Mouse (Mus musculus): ENCODE measurements around the gene Ccnd3. TPM values are rescaled to one million over a fixed set of nuclear protein-coding genes. Genes with fewer than 3 reads are reported as not detected.
A peak's percentile ranks its signal among the peaks of the same experiment; 100 is the strongest.

Ccnd3 gene
- polyA plus RNA-seq, 1 experiment from 2014 or later: 394 TPM

- peak overlapping the region; percentile 17 for H3K4me3 ChIP-seq (replicated peaks)
- no peaks in the 10 kb centered on the region for H3K36me3 ChIP-seq
- H3K27me3 ChIP-seq (replicated peaks): 0 out of 2 replicates have a peak, but pooled peaks cover 3% of the 10 kb centered on the region
- ATAC-seq: no peak
- no peaks in the 10 kb centered on the region for H3K9me3 ChIP-seq
- H3K4me2 ChIP-seq (replicated peaks): peak overlapping the region; percentile 47
- WGBS: 25% methylated on average over 34 of the region's 34 CpGs
- no peak overlapping the region for H3K27ac ChIP-seq
- H3K9ac ChIP-seq: no peak overlapping the region
- peaks cover 55% of the 10 kb centered on the region for H3K4me1 ChIP-seq (replicated peaks)
Measured at GRCm38 (mm10) chr17:47468466-47468865, 36.4 kb upstream of the Ccnd3 start.

DNA sequence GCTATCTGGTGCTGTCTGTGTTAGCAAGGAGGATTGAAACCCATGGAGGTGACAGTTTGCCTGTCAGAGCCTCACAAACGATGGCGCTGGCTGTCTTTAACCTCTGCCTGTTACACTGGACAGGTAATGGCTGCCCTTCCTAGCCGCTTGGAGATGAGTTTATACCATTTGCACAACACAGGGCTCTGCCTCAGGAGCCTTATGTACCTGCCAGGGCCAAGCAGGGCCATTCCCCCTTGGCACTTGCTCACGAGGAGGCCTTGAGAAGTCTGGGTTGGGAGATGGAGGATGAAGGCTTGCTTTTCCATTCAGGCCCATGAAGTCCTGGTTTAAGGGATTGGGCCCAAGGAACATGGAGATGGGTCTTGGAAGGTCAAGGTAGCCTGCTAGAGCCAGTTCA is 35.2 kb upstream of the Ccnd3 start:
- H3K36me3 ChIP-seq: no peaks in the 10 kb centered on the region
- peaks cover 51% of the 10 kb centered on the region for H3K4me1 ChIP-seq (replicated peaks)
- ATAC-seq: no peak
- no peak overlapping the region for H3K4me3 ChIP-seq (replicated peaks)
- no peak overlapping the region for H3K4me2 ChIP-seq (replicated peaks)
- no peak overlapping the region for H3K9ac ChIP-seq
- no peaks in the 10 kb centered on the region for H3K9me3 ChIP-seq
- H3K27ac ChIP-seq: no peak overlapping the region
- WGBS: 90% methylated on average over 4 of the region's 4 CpGs
- 0 out of 2 replicates have a peak, but pooled peaks cover 3% of the 10 kb centered on the region for H3K27me3 ChIP-seq (replicated peaks)

DNA sequence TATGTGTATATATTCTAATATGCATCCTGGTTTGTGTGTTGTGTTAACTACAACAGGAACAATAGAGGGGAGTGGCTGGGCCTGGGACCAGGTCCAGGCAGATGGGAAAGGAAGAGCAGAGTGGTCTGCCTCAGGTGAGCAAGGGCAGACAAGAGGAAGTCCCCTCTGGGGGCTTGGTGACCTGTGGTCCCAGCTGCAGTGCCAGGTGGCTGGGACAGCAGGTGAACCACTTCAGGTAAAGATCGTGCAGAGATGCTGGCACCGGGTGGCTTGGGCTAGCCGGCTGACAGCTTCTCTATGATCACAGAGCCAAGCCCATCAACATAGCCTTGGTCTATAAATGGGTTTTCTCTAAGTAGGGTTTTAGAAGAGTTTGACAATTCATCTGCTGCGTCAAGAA is 34.7 kb upstream of the Ccnd3 start:
- 0 out of 2 replicates have a peak, but pooled peaks cover 3% of the 10 kb centered on the region for H3K27me3 ChIP-seq (replicated peaks)
- H3K4me2 ChIP-seq (replicated peaks): no peak overlapping the region
- H3K4me1 ChIP-seq (replicated peaks): peaks cover 46% of the 10 kb centered on the region
- H3K36me3 ChIP-seq: no peaks in the 10 kb centered on the region
- no peak overlapping the region for H3K9ac ChIP-seq
- WGBS: 86% methylated on average over 4 of the region's 4 CpGs
- 0 out of 2 replicates have a peak overlapping the region, but pooled peaks have one; percentile 15 for H3K27ac ChIP-seq
- no peak for ATAC-seq
- no peak overlapping the region for H3K4me3 ChIP-seq (replicated peaks)
- no peaks in the 10 kb centered on the region for H3K9me3 ChIP-seq

- Histone ChIP-seq H3K27ac (peak overlapping the region; percentile 62), H3K4me3 (replicated peaks) (no peak overlapping the region), H3K4me1 (replicated peaks) (peaks cover 43% of the 10 kb centered on the region), H3K9ac (no peak overlapping the region), H3K36me3 (no peaks in the 10 kb centered on the region), H3K4me2 (replicated peaks) (no peak overlapping the region), H3K9me3 (no peaks in the 10 kb centered on the region), H3K27me3 (replicated peaks) (0 out of 2 replicates have a peak, but pooled peaks cover 3% of the 10 kb centered on the region)
- 56% methylated on average over 5 of the region's 5 CpGs for WGBS
- ATAC-seq: no peak
Measured at GRCm38 (mm10) chr17:47470686-47471085, 34.2 kb upstream of the Ccnd3 start.

DNA sequence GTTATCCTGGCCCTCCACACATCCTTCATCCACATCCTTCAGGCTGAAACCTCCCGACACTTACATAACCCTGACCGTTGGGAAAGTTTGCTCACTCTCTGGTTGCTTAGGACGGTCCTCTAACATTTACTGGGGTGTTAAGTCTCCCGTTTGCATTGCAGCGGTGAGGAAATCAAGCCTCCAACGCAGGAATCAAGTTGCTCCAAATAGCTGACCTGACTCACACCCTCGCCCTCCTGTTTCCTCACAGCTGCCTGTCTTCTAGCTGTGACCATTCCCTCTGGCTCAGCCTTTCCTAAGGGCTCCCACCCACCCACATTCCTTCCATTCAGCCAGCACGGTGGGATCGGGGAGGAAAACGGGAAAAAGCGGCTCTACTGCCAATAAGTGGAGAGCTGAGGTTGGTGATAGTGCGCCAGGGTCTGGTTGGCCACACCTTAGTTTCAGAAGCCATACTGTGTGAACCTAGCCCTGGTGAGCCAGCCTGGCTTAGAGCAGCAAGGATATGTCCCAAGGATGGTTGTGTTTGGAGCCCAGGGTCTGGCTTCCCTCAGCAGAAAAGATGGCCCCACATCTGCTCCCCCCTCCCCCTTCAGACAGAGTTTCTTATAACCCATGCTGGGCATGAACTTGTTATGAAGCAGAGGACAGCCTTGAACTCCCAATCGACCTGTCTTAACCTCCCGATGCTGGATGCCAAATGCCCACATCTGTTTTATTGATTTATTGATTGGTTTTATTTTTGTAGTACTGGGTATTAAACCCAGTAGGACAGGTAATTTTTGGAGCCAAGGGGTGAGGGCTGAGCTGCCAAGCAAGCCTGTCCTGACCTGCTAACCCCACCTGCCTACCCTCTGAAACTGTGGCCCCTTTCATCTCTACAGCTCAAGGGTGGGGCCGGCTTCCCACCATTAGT is 32.2 kb upstream of the Ccnd3 start:
- Histone ChIP-seq H3K36me3 (no peaks in the 10 kb centered on the region), H3K27ac (no peak overlapping the region), H3K4me1 (replicated peaks) (peaks cover 33% of the 10 kb centered on the region), H3K4me3 (replicated peaks) (no peak overlapping the region), H3K27me3 (replicated peaks) (0 out of 2 replicates have a peak, but pooled peaks cover 1% of the 10 kb centered on the region), H3K4me2 (replicated peaks) (no peak overlapping the region), H3K9me3 (no peaks in the 10 kb centered on the region), H3K9ac (no peak overlapping the region)
- peak; percentile 21; the same call in 1 of the 2 replicates for ATAC-seq
- WGBS: 34% methylated on average over 15 of the region's 15 CpGs

- Histone ChIP-seq H3K4me2 (replicated peaks) (no peak overlapping the region), H3K9me3 (no peaks in the 10 kb centered on the region), H3K36me3 (no peaks in the 10 kb centered on the region), H3K4me3 (replicated peaks) (no peak overlapping the region), H3K9ac (no peak overlapping the region), H3K27me3 (replicated peaks) (no peaks in the 10 kb centered on the region), H3K27ac (no peak overlapping the region), H3K4me1 (replicated peaks) (peaks cover 25% of the 10 kb centered on the region)
- WGBS: 11% methylated on average over 8 of the region's 8 CpGs
- peak; percentile 15; the same call in 1 of the 2 replicates for ATAC-seq
Measured at GRCm38 (mm10) chr17:47473434-47473974, 31.3 kb upstream of the Ccnd3 start.

GRCm38 (mm10) chr17:47474250-47474649 is 30.6 kb upstream of the Ccnd3 start:
- Histone ChIP-seq H3K9ac (no peak overlapping the region), H3K9me3 (no peaks in the 10 kb centered on the region), H3K4me2 (replicated peaks) (no peak overlapping the region), H3K4me1 (replicated peaks) (peaks cover 23% of the 10 kb centered on the region), H3K4me3 (replicated peaks) (no peak overlapping the region), H3K36me3 (no peaks in the 10 kb centered on the region), H3K27ac (no peak overlapping the region), H3K27me3 (replicated peaks) (no peaks in the 10 kb centered on the region)
- no peak for ATAC-seq
- WGBS: 63% methylated on average over 4 of the region's 4 CpGs

DNA sequence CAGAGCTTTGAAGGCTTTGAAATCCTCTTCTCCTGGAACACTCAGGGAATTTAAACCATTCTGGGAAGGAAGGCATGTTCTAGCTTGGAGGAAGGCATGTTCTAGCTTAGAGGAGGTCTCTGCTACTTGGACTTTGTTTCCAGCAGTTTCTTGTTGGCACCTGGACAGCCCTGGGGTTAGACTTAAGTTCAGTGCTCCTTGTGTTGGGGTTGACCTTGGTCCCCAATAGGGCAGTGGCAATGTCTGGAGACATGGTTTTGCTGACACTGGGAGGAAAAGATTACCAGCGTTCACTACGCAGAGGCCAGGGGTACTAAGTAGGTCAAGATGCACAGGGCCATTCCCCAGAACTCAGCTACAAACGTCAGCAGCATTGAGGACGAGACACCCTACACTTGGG is 29.7 kb upstream of the Ccnd3 start:
- peaks cover 21% of the 10 kb centered on the region for H3K4me1 ChIP-seq (replicated peaks)
- H3K4me2 ChIP-seq (replicated peaks): no peak overlapping the region
- H3K36me3 ChIP-seq: no peaks in the 10 kb centered on the region
- no peak overlapping the region for H3K27ac ChIP-seq
- H3K4me3 ChIP-seq (replicated peaks): no peak overlapping the region
- no peaks in the 10 kb centered on the region for H3K9me3 ChIP-seq
- no peak for ATAC-seq
- 88% methylated on average over 4 of the region's 4 CpGs for WGBS
- H3K9ac ChIP-seq: no peak overlapping the region
- H3K27me3 ChIP-seq (replicated peaks): no peaks in the 10 kb centered on the region

DNA sequence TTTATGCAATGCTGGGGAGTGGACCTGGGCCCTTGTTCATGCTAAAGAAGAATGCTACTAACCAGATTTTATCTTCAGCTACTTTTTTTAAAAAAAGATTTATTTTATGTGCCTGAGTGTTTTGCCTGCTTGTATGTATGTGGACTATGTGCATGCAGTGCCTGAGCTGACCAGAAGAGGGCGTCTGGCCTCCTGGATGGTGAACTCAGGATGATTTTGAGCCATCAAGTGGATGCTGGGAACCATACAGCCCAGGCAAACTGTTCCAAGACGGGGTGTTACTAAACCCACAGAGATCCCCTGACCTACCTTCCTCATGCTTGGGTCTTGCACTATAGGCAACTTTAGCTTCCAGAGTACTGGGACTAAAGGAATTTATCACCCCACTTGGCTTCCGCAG is 29.1 kb upstream of the Ccnd3 start:
- WGBS: 61% methylated on average over 3 of the region's 3 CpGs
- H3K4me1 ChIP-seq (replicated peaks): peaks cover 20% of the 10 kb centered on the region
- no peak overlapping the region for H3K4me3 ChIP-seq (replicated peaks)
- H3K9me3 ChIP-seq: no peaks in the 10 kb centered on the region
- H3K9ac ChIP-seq: no peak overlapping the region
- H3K27ac ChIP-seq: no peak overlapping the region
- no peaks in the 10 kb centered on the region for H3K27me3 ChIP-seq (replicated peaks)
- no peak for ATAC-seq
- H3K4me2 ChIP-seq (replicated peaks): no peak overlapping the region
- no peaks in the 10 kb centered on the region for H3K36me3 ChIP-seq

GRCm38 (mm10) chr17:47479887-47480286 is 25.0 kb upstream of the Ccnd3 start:
- Histone ChIP-seq H3K4me1 (replicated peaks) (peaks cover 12% of the 10 kb centered on the region), H3K27ac (no peak overlapping the region), H3K9ac (no peak overlapping the region), H3K27me3 (replicated peaks) (no peaks in the 10 kb centered on the region), H3K4me2 (replicated peaks) (no peak overlapping the region), H3K9me3 (no peaks in the 10 kb centered on the region), H3K36me3 (no peaks in the 10 kb centered on the region), H3K4me3 (replicated peaks) (no peak overlapping the region)
- no peak for ATAC-seq
- 45% methylated on average over 3 of the region's 3 CpGs for WGBS

- no peaks in the 10 kb centered on the region for H3K27me3 ChIP-seq (replicated peaks)
- no peak overlapping the region for H3K4me3 ChIP-seq (replicated peaks)
- no peak for ATAC-seq
- no peaks in the 10 kb centered on the region for H3K36me3 ChIP-seq
- peaks cover 21% of the 10 kb centered on the region for H3K4me1 ChIP-seq (replicated peaks)
- H3K4me2 ChIP-seq (replicated peaks): no peak overlapping the region
- 48% methylated on average over 2 of the region's 2 CpGs for WGBS
- H3K27ac ChIP-seq: no peak overlapping the region
- H3K9me3 ChIP-seq: no peaks in the 10 kb centered on the region
- no peak overlapping the region for H3K9ac ChIP-seq
Measured at GRCm38 (mm10) chr17:47482401-47482800, 22.4 kb upstream of the Ccnd3 start.

DNA sequence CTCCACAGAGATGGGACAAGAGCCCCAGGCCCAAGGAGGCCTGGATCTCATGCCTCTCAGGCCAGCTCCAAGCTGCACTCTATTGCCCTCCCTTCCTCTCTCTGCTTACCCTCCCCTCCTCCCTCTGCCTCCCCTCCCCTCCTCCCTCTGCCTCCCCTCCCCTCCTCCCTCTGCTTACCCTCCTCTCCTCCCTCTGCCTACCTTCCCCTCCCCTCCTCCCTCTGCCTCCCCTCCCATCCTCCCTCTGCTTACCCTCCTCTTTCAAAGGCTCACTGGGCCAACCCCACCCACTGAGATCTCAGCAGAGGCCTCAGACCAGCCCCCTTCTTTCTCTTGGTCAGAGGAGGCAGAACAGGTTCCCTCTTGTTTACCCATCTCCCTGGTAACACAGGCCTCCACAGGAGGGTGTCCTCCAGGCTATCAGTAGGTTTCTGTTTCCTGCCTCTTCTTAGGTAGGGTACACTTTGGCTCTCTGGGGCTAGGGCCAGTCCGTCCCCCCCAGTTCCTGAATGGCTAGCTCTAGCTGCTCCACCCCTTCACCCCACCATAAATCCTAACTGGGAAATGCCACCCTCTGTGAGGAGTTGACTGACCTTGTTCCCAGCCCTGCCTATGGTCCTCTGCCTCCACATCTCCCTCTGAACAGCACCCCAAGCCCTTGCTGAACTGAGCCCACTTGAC is 20.5 kb upstream of the Ccnd3 start:
- Histone ChIP-seq H3K4me2 (replicated peaks) (0 out of 2 replicates have a peak overlapping the region, but pooled peaks have one; percentile 26), H3K4me1 (replicated peaks) (peaks cover 21% of the 10 kb centered on the region), H3K4me3 (replicated peaks) (no peak overlapping the region), H3K9ac (no peak overlapping the region), H3K27me3 (replicated peaks) (no peaks in the 10 kb centered on the region), H3K9me3 (no peaks in the 10 kb centered on the region), H3K36me3 (peaks cover 4% of the 10 kb centered on the region; the same call in 1 of the 2 replicates), H3K27ac (peak overlapping the region; percentile 81)
- WGBS: 26% methylated on average over 1 of the region's 1 CpGs
- peak; percentile 92 for ATAC-seq

Data from intestine, embryonic 15.5 days (tissue).